Mouse (Mus musculus) CD4-positive naive resting alpha-beta T cell, adult 57 days (primary cell): ENCODE results near the gene Gm21627. TPM values are rescaled to one million over a fixed set of nuclear protein-coding genes. Genes with fewer than 3 reads are reported as not detected.

Source experiments
- total RNA-seq: library from RNA; stranded (reverse); gene quantifications from one replicate; pipeline ENCODE4 v1.2.4, GENCODE M21; 2023

Gene Gm21627
- not detected for total RNA-seq

DNA sequence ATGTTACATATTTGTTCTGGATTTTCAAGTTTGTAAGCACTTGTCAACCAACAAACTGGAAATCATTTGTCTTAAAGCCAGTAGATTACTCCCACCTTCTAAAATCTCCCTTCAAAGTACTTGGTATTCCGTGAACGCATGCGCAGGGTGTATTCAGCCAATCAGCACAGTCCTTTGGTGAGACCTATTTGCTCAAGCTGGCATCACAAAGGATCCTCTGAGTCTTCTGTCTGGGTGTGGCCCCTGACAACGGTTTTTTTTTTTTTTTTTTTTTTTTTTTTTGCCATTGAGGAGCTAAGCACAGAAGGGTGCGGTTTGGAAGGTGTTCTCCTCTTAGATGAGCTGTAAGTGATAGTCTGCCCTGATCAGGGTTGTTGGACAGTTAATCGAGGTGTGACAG lies at the start of gene Gm21627:
TSS of gene Gm21627 (plus strand) at position 301 of the 400 bp plus-strand sequence.

